Mouse (Mus musculus): ENCODE data around the gene Flrt1. TPM values are rescaled to one million over a fixed set of nuclear protein-coding genes. Genes with fewer than 3 reads are reported as not detected.

The Flrt1 gene
- total and polyA plus RNA-seq, 3 experiments, result not detected

DNA sequence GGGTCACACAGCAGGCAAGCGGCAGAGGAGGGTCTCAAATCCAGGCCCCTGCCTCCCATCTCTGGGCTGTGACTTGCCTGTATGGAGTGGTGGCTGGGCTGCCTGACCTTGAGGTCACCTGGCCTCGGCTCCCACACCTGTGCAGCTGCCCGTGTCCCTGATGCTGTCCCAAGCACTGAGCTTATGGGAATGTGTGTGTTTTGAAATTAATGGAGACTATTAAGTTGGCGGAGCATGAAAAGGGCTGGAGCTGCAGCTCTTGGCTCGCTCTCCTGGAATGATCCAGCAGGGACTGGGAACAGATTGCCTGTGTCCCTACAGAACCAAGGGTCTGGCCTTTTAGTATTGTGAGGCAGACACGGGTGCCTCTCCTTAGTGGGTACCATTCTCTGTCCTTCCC, 33.3 kb downstream of the Flrt1 start:
- H3K4me2 ChIP-seq (ENCODE audit: insufficient read depth, low read depth, poor library complexity, severe bottlenecking), result no peak overlapping the region
- peaks cover 3 to 4% of the 10 kb centered on the region in 2 experiments for H3K4me1 ChIP-seq (ENCODE audit: control insufficient read depth in 1 of 2, insufficient read depth in 2 of 2)
- dilution Hi-C loops (cut with MboI; ENCODE audit: extremely low pct_ligation_motif_present, extremely low pct_unique_long_range_greater_than_20kb, low sequenced_read_pairs), result no loop called here
- H3K36me3 ChIP-seq (replicated peaks in 1 of 2; ENCODE audit: control insufficient read depth in 1 of 2, insufficient read depth in 1 of 2, low read length in 1 of 2), result no peaks in the 10 kb centered on the region
- H3K79me2 ChIP-seq (replicated peaks; ENCODE audit: control insufficient read depth, extremely low read depth, insufficient read depth, poor library complexity, severe bottlenecking), result no peaks in the 10 kb centered on the region
- no peaks in the 10 kb centered on the region for H3K9me3 ChIP-seq (replicated peaks; ENCODE audit: low read length)
- no peak overlapping the region for H3K9ac ChIP-seq (ENCODE audit: insufficient read depth, low read depth)
- in situ Hi-C loops (cut with MboI; ENCODE audit: low pct_ligation_motif_present, low pct_unique_long_range_greater_than_20kb, low sequenced_read_pairs), result loop anchor here (25.0 kb wide), 1 partner anchor 340 kb away; the partner anchor contains the start of gene 2700081O15Rik
- no peak overlapping the region for H3K4me3 ChIP-seq (replicated peaks in 1 of 3; ENCODE audit: low read depth in 2 of 3, low read length in 2 of 3, poor library complexity in 1 of 3)
- no peak overlapping the region for H3K27ac ChIP-seq (ENCODE audit: insufficient read depth, low read depth)
- H3K27me3 ChIP-seq (replicated peaks), result peaks cover 66% of the 10 kb centered on the region
- TF ChIP-seq RAD21 (IDR thresholded peaks at IDR 0.05; ENCODE audit: low read depth, low read length) (no peak), KAT2A (IDR thresholded peaks at IDR 0.05; ENCODE audit: insufficient replicate concordance, low read length) (no peak), POLR2A (IDR thresholded peaks at IDR 0.05; ENCODE audit: low read depth, low read length) (no peak), BHLHE40 (IDR thresholded peaks at IDR 0.05; ENCODE audit: low read depth, low read length) (no peak), E2F4 (IDR thresholded peaks at IDR 0.05; ENCODE audit: insufficient replicate concordance, low read depth, low read length) (no peak), ZNF384 (IDR thresholded peaks at IDR 0.05; ENCODE audit: low read depth, low read length) (no peak), ETS1 (conservative IDR thresholded peaks at IDR 0.05; ENCODE audit: low read depth, low read length) (no peak), USF2 (conservative IDR thresholded peaks at IDR 0.05; ENCODE audit: low read depth, low read length) (no peak), MAX (IDR thresholded peaks at IDR 0.05; ENCODE audit: low read length) (no peak), JUND (conservative IDR thresholded peaks at IDR 0.05; ENCODE audit: low read depth, low read length) (no peak)
- DNase-seq (ENCODE audit: extremely low read depth), result no peak

DNA sequence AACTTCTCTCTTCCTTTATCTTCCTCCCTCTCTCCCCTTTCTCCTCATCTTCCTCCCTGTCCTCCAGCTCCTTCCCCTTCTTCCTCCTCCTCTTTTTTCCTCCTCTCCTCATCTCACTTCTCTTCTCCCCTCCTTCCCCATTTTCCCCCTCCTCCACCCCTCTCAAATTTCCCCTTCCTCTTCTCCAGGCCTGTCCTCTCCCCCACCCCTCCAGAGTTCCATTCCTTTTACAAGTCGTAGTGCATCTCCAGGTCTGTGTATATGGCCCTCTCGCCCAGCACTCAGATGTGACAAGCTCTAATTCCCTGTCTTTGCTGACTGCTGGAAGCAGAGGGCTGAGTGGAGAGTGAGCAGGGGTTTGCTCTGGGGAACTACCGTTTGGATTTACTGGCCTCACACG, 34.8 kb downstream of the Flrt1 start:
- TF ChIP-seq USF2 (conservative IDR thresholded peaks at IDR 0.05; ENCODE audit: low read depth, low read length), result no peak
- TF ChIP-seq ELF1 (IDR thresholded peaks at IDR 0.05; ENCODE audit: low read depth, low read length), result no peak
- DNase-seq (ENCODE audit: extremely low read depth), result no peak
- peaks cover 72% of the 10 kb centered on the region for H3K27me3 ChIP-seq (replicated peaks)
- no peaks in the 10 kb centered on the region for H3K36me3 ChIP-seq (replicated peaks in 1 of 2; ENCODE audit: control insufficient read depth in 1 of 2, insufficient read depth in 1 of 2, low read length in 1 of 2)
- in situ Hi-C loops (cut with MboI; ENCODE audit: low pct_ligation_motif_present, low pct_unique_long_range_greater_than_20kb, low sequenced_read_pairs) (loop anchor here (25.0 kb wide), 1 partner anchor 342 kb away; the partner anchor contains the start of gene 2700081O15Rik), dilution Hi-C loops (cut with MboI; ENCODE audit: extremely low pct_ligation_motif_present, extremely low pct_unique_long_range_greater_than_20kb, low sequenced_read_pairs) (no loop called here)
- H3K4me1 ChIP-seq (ENCODE audit: control insufficient read depth in 1 of 2, insufficient read depth in 2 of 2), result peaks cover 12 to 14% of the 10 kb centered on the region in 2 experiments
- no peaks in the 10 kb centered on the region for H3K79me2 ChIP-seq (replicated peaks; ENCODE audit: control insufficient read depth, extremely low read depth, insufficient read depth, poor library complexity, severe bottlenecking)
- H3K4me3 ChIP-seq (replicated peaks in 1 of 3; ENCODE audit: low read depth in 2 of 3, low read length in 2 of 3, poor library complexity in 1 of 3), result no peak overlapping the region
- H3K9ac ChIP-seq (ENCODE audit: insufficient read depth, low read depth), result no peak overlapping the region
- H3K9me3 ChIP-seq (replicated peaks; ENCODE audit: low read length), result no peaks in the 10 kb centered on the region
- no peak overlapping the region for H3K4me2 ChIP-seq (ENCODE audit: insufficient read depth, low read depth, poor library complexity, severe bottlenecking)
- no peak overlapping the region for H3K27ac ChIP-seq (ENCODE audit: insufficient read depth, low read depth)

All from CH12.LX (cell line).